16 mouse cellular contexts compared by ENCODE assay signal in genomic region chr6:145136831-145137230, GRCm38 (mm10).
"Had no signal": no experiment of that assay in that cellular context is flagged by ENCODE, and none has a peak within 500 bp of the region (broad histone marks: within the 10 kb centered on the region; RNA-seq: fewer than 3 reads in every experiment).

No protein-coding gene starts in this region.

- H3K4me3 ChIP-seq: midbrain, embryonic 10.5 days; midbrain, embryonic 13.5 days; myocyte; neural tube, embryonic 13.5 days; neural tube, embryonic 15.5 days had no signal

- H3K4me1 ChIP-seq: neural tube, embryonic 13.5 days; neural tube, embryonic 15.5 days had no signal

- DNase-seq: lung, adult 18-20 months; lung, embryonic 14.5 days; lung, postnatal 10 days; lung, postnatal 4 days; retina, postnatal 1 day; right cerebral cortex, adult 18-20 months; right cerebral cortex, postnatal 25 days; right cerebral cortex, postnatal 4 days; spleen, adult 18-20 months; thymus, adult 18-20 months had no signal

- H3K27ac ChIP-seq: liver, embryonic 14.5 days; midbrain, embryonic 10.5 days; midbrain, embryonic 13.5 days; neural tube, embryonic 13.5 days; neural tube, embryonic 15.5 days had no signal

- H3K36me3 ChIP-seq: midbrain, embryonic 10.5 days; midbrain, embryonic 13.5 days; neural tube, embryonic 13.5 days; neural tube, embryonic 15.5 days had no signal

- H3K9me3 ChIP-seq: midbrain, embryonic 10.5 days; midbrain, embryonic 13.5 days; neural tube, embryonic 13.5 days; neural tube, embryonic 15.5 days had no signal

- H3K27me3 ChIP-seq: midbrain, embryonic 13.5 days; neural tube, embryonic 13.5 days; neural tube, embryonic 15.5 days had no signal
